Mouse (Mus musculus) embryonic fibroblast, embryonic 13.5 days (primary cell): ENCODE data around the gene Hist1h2ae. TPM values are rescaled to one million over a fixed set of nuclear protein-coding genes. Genes with fewer than 3 reads are reported as not detected.
"Not testable (repeated sequence)": the region's sequence is repeated elsewhere in the genome, so short reads cannot be mapped to it uniquely, and the experiment has no call there.

Experiments used
- H3K27ac ChIP-seq: 2 replicates; pipeline ENCODE4 v1.5.1; 2012; ENCODE audit warnings: low read length, control low read depth, inconsistent platforms; ENCODE audit not compliant: insufficient read depth
- H3K4me1 ChIP-seq: 2 replicates; pipeline ENCODE4 v1.6.1; 2011; ENCODE audit warnings: low read length; ENCODE audit not compliant: control insufficient read depth, insufficient read depth
- H3K4me3 ChIP-seq: 2 replicates; pipeline ENCODE4 v1.5.1; 2011; ENCODE audit warnings: mild to moderate bottlenecking, control low read depth, low read length; ENCODE audit not compliant: insufficient read depth
- CTCF ChIP-seq: IDR thresholded peaks from 2 replicates; pipeline ENCODE4 v1.5.1; 2011; ENCODE audit warnings: mild to moderate bottlenecking, control low read depth, low read length, moderate library complexity, borderline replicate concordance; ENCODE audit not compliant: insufficient read depth
- POLR2A ChIP-seq: IDR thresholded peaks from 2 replicates; pipeline ENCODE4 v1.6.1; 2011; ENCODE audit warnings: low read depth, mild to moderate bottlenecking, control low read depth, low read length, moderate library complexity
- polyA plus RNA-seq: library from polyadenylated mRNA; stranded (reverse); fragments of >200 nt; gene quantifications from 2 replicates; pipeline ENCODE4 v1.2.4, GENCODE M21; 2011; ENCODE audit warnings: low read depth; ENCODE audit not compliant: missing spikeins, insufficient read length

Gene Hist1h2ae
- polyA plus RNA-seq, 1 experiment: 6.0 TPM

GRCm38 (mm10) chr13:23542225-23542980 is 28.6 kb downstream of the Hist1h2ae start:
- not testable (repeated sequence) for H3K4me1 ChIP-seq
- peak overlapping the region; percentile 70 for H3K27ac ChIP-seq
- H3K4me3 ChIP-seq: peak overlapping the region; percentile 54
- TF ChIP-seq POLR2A: peak; percentile 46; the same call in 1 of the 2 replicates

GRCm38 (mm10) chr13:23541497-23541896 is 29.5 kb downstream of the Hist1h2ae start:
- Histone ChIP-seq H3K4me3 (no peak overlapping the region), H3K4me1 (peaks cover 3% of the 10 kb centered on the region), H3K27ac (no peak overlapping the region)
- TF ChIP-seq CTCF: no peak
- no peak for TF ChIP-seq POLR2A

- H3K4me3 ChIP-seq, H3K4me1 ChIP-seq, H3K27ac ChIP-seq: not testable (repeated sequence)
Measured at GRCm38 (mm10) chr13:23539821-23540220, 31.2 kb downstream of the Hist1h2ae start.

GRCm38 (mm10) chr13:23538249-23538648 is 32.8 kb downstream of the Hist1h2ae start:
- Histone ChIP-seq H3K4me3 (no peak overlapping the region), H3K27ac (0 out of 2 replicates have a peak overlapping the region, but pooled peaks have one; percentile 17), H3K4me1 (peaks cover 3% of the 10 kb centered on the region)
- TF ChIP-seq POLR2A: no peak
- no peak for TF ChIP-seq CTCF

GRCm38 (mm10) chr13:23537006-23537710 is 33.9 kb downstream of the Hist1h2ae start:
- Histone ChIP-seq H3K4me3 (peak overlapping the region; percentile 47), H3K4me1 (peaks cover 3% of the 10 kb centered on the region), H3K27ac (peak overlapping the region; percentile 17; the same call in 1 of the 2 replicates)
- no peak for TF ChIP-seq POLR2A
- TF ChIP-seq CTCF: no peak

GRCm38 (mm10) chr13:23536076-23536822 is 34.8 kb downstream of the Hist1h2ae start:
- peak overlapping the region; percentile 87 for H3K27ac ChIP-seq
- TF ChIP-seq POLR2A: peak; percentile 62; the same call in 1 of the 2 replicates
- TF ChIP-seq CTCF: no peak
- peaks cover 3% of the 10 kb centered on the region for H3K4me1 ChIP-seq
- peak overlapping the region; percentile 72 for H3K4me3 ChIP-seq

GRCm38 (mm10) chr13:23535137-23536075 is 35.6 kb downstream of the Hist1h2ae start, which contains the start of gene Hist1h3g:
Gene Hist1h3g (plus strand): TSS chr13:23535422.
- Histone ChIP-seq H3K4me3 (peak within 1 kb of the TSS; percentile 77), H3K27ac (peak within 1 kb of the TSS; percentile 93)
- peak; percentile 94 for TF ChIP-seq POLR2A
- not testable (repeated sequence) for H3K4me1 ChIP-seq

GRCm38 (mm10) chr13:23534368-23535131 is 36.5 kb downstream of the Hist1h2ae start:
- Histone ChIP-seq H3K4me3 (peak overlapping the region; percentile 77), H3K27ac (peak overlapping the region; percentile 93), H3K4me1 (peaks cover 3% of the 10 kb centered on the region)
- no peak for TF ChIP-seq CTCF
- peak; percentile 77; the same call in 1 of the 2 replicates for TF ChIP-seq POLR2A
